Mouse (Mus musculus) macrophage (primary cell): ENCODE data around the gene Ank. TPM values are rescaled to one million over a fixed set of nuclear protein-coding genes. Genes with fewer than 3 reads are reported as not detected.

ENCODE experiments used
- H3K27ac ChIP-seq: fragments of 350-480 bp; formaldehyde crosslinking; 2 replicates; pipeline ENCODE4 v1.9.0; 2021
- H3K36me3 ChIP-seq: fragments of 350-480 bp; formaldehyde crosslinking; 2 replicates; pipeline ENCODE4 v1.9.0; 2021; ENCODE audit errors: inconsistent target
- H3K4me3 ChIP-seq: fragments of 350-480 bp; formaldehyde crosslinking; 2 replicates; pipeline ENCODE4 v1.9.0; 2021; ENCODE audit errors: inconsistent target
- H3K79me2 ChIP-seq: fragments of 350-480 bp; formaldehyde crosslinking; 2 replicates; pipeline ENCODE4 v1.9.0; 2021; ENCODE audit errors: inconsistent target
- WGBS: methylation state at CpG from one replicate; pipeline ENCODE4 v1.1.7; 2026; ENCODE audit warnings: inconsistent platforms; ENCODE audit not compliant: missing documents; 5-methylcytosine and 5-hydroxymethylcytosine counted together
- polyA plus RNA-seq: library from polyadenylated mRNA; stranded (reverse); fragments of 250-400 nt; gene quantifications from 3 replicates; pipeline ENCODE4 v1.2.4, GENCODE M21; 2018; ENCODE audit warnings: inconsistent platforms

Gene Ank
- polyA plus RNA-seq, 1 experiment from 2014 or later, result 22.5 TPM

GRCm38 (mm10) chr15:27618778-27619533, 152.5 kb downstream of the Ank start:
- WGBS, result 81% methylated on average over 6 of the region's 6 CpGs
- Histone ChIP-seq H3K27ac (peak overlapping the region; percentile 37), H3K4me3 (no peak overlapping the region), H3K36me3 (peaks cover 50% of the 10 kb centered on the region), H3K79me2 (peaks cover 95% of the 10 kb centered on the region)

GRCm38 (mm10) chr15:27619683-27620082, 153.2 kb downstream of the Ank start:
- Histone ChIP-seq H3K36me3 (peaks cover 43% of the 10 kb centered on the region), H3K79me2 (peaks cover 95% of the 10 kb centered on the region), H3K27ac (peak overlapping the region; percentile 22), H3K4me3 (no peak overlapping the region)
- 84% methylated on average over 3 of the region's 3 CpGs for WGBS

- WGBS, result 74% methylated on average over 6 of the region's 6 CpGs
- peaks cover 34% of the 10 kb centered on the region for H3K36me3 ChIP-seq
- H3K4me3 ChIP-seq, result no peak overlapping the region
Measured at GRCm38 (mm10) chr15:27620475-27621185, 154.2 kb downstream of the Ank start.

DNA sequence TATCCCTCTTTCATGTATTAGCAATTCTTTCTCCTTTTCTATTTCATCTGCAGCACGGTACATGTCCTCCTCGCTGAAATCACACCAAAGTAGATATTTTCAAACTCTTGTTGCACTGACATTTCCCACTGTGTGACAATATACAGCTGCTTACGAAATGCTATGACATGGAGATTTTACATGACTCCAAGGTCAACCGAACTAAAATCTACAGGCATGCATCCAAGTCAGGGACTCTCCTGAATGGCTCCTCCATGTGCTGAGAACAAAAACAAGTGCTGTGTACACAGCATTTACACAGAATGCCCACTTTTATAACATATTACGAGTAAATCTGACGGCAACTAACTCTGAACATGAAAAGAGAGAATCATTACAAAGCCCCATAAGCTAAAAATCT, 156.8 kb downstream of the Ank start:
- H3K27ac ChIP-seq, result no peak overlapping the region
- H3K36me3 ChIP-seq, result peaks cover 27% of the 10 kb centered on the region
- WGBS, result 90% methylated on average over 6 of the region's 6 CpGs
- H3K4me3 ChIP-seq, result no peak overlapping the region
- peaks cover 90% of the 10 kb centered on the region for H3K79me2 ChIP-seq

More at GRCm38 (mm10) chr15:27620475-27621185, 154.2 kb downstream of the Ank start:
- Histone ChIP-seq H3K79me2 (peaks cover 86% of the 10 kb centered on the region), H3K27ac (peak overlapping the region; percentile 31)

DNA sequence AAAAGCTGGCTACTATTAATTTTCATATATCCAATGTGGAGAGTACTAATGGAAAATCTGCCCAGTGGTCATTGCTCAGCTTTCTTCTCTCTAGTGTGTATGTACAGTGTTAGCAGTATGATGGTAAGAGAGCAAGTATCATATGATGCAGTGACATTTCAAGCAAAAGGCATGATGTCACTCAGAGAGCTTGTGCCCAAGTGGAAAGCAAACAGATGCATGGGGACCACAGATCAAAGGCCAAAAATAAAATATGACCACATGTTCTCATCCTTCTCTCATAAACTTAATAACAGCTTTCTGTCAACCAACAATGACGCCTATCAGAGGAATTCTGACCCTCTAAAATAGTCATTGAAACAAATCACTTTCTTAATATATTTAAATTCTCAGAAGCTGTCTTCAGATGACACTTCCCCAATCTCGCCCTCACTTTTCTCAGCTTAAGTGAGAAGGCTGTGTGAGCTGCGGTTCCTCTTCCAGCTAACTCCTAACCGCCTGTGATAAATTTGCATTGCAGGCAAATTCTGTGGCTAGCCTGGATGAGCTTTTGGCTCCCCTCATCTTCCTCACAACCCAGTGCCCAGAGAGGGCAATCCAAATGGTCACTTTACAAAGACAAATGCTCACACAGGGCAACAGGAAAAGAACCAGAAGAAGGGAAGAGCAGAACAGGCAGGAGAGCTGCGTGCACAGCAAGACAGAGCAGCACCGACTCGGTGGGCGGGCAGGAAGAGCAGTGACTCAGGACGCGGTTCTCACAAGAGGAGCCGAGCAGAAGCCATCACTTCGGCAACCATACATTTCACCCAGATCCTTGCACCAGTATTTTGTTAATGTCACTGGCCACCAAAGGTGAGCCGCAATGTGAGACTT, 158.8 kb downstream of the Ank start:
- Histone ChIP-seq H3K27ac (peak overlapping the region; percentile 90), H3K36me3 (peaks cover 11% of the 10 kb centered on the region; the same call in 1 of the 2 replicates), H3K79me2 (peaks cover 90% of the 10 kb centered on the region), H3K4me3 (no peak overlapping the region)
- WGBS, result 8% methylated on average over 13 of the region's 13 CpGs

DNA sequence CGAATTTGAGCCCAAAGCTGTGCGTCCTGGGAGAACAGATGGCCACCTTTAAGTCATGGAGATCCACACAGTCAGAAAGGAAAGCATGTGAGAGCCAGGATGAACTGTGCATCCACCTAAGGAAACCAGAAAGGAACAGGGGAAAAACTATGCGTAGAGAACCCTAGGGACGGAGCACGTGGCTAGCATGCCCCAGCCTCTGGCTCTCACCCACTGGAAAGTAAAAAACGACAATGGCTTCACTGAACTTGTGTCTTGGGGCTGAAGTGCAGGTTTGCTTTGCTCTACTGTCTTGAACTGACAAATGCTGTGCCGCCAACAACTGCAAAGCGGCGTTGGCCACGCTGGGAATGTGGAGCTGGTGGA, 159.4 kb downstream of the Ank start:
- H3K27ac ChIP-seq, result peak overlapping the region; percentile 90
- WGBS, result 75% methylated on average over 10 of the region's 10 CpGs
- H3K36me3 ChIP-seq, result peaks cover 11% of the 10 kb centered on the region; the same call in 1 of the 2 replicates
- H3K79me2 ChIP-seq, result peaks cover 83% of the 10 kb centered on the region
- H3K4me3 ChIP-seq, result no peak overlapping the region

- WGBS, result 100% methylated on average over 1 of the region's 1 CpGs
- peaks cover 79% of the 10 kb centered on the region for H3K79me2 ChIP-seq
- no peak overlapping the region for H3K4me3 ChIP-seq
- H3K27ac ChIP-seq, result peak overlapping the region; percentile 90
- peaks cover 11% of the 10 kb centered on the region; the same call in 1 of the 2 replicates for H3K36me3 ChIP-seq
Measured at GRCm38 (mm10) chr15:27626314-27626713, 159.8 kb downstream of the Ank start.

DNA sequence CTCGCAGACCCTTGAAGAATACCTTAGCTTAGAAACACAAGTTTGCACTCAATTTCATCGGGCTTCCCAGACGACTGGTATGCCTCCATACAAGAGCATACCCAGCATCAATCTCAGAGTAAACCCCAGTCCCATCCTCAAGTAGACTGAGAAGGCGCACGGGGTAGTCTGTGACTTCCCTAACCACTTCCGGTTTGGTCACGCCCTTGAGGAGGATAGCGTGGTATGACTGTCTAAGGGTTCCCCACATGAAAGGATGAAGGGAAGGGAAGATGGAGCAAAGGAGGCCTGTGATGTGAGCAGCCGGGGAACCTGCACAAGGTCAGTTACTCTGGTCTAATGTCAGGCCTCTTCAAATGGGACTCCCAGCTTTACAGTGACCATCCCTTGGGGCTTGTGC, 161.3 kb downstream of the Ank start:
- WGBS, result 31% methylated on average over 9 of the region's 9 CpGs
- peaks cover 64% of the 10 kb centered on the region for H3K79me2 ChIP-seq
- H3K27ac ChIP-seq, result peak overlapping the region; percentile 90
- H3K4me3 ChIP-seq, result no peak overlapping the region
- H3K36me3 ChIP-seq, result peaks cover 6% of the 10 kb centered on the region; the same call in 1 of the 2 replicates

DNA sequence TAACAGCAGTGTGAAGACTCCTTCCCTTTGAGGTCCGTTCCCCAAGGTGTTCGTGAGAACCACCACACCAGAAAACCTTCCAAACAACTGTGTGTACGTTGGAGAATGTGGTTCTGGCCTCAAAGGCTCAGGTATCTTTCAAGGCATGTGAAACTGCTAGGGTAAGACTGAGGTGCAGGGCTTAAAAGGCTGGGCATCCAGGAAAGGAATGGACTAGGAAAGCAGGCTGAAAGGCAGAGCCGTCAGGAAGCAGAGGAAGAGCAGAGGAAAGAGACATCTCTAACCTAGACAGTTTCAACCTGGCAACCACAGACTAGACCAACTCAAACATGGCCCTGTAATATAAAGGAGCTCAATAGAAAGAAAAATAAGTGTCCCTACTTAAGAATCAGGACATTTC, 162.6 kb downstream of the Ank start:
- 0 out of 2 replicates have a peak overlapping the region, but pooled peaks have one; percentile 65 for H3K27ac ChIP-seq
- peak overlapping the region; percentile 79 for H3K4me3 ChIP-seq
- 77% methylated on average over 3 of the region's 4 CpGs for WGBS
- no peaks in the 10 kb centered on the region for H3K36me3 ChIP-seq
- H3K79me2 ChIP-seq, result peaks cover 52% of the 10 kb centered on the region

- 1% methylated on average over 45 of the region's 53 CpGs for WGBS
- peak overlapping the region; percentile 65 for H3K27ac ChIP-seq
- H3K4me3 ChIP-seq, result peak overlapping the region; percentile 79
- peaks cover 45% of the 10 kb centered on the region for H3K79me2 ChIP-seq
- H3K36me3 ChIP-seq, result no peaks in the 10 kb centered on the region
Measured at GRCm38 (mm10) chr15:27629800-27630600, 163.5 kb downstream of the Ank start.

GRCm38 (mm10) chr15:27630601-27631383, 164.3 kb downstream of the Ank start, which contains the start of gene Otulin:
Gene Otulin (minus strand): TSS chr15:27630693.
- H3K4me3 ChIP-seq, result peak within 1 kb of the TSS; percentile 79
- peaks cover 45% of the 10 kb centered on the region for H3K79me2 ChIP-seq
- H3K27ac ChIP-seq, result peak within 1 kb of the TSS; percentile 65
- 12% methylated on average over 56 of the region's 56 CpGs for WGBS
- H3K36me3 ChIP-seq, result no peaks in the 10 kb centered on the region

- no peak overlapping the region for H3K27ac ChIP-seq
- peaks cover 10% of the 10 kb centered on the region for H3K79me2 ChIP-seq
- H3K36me3 ChIP-seq, result no peaks in the 10 kb centered on the region
- H3K4me3 ChIP-seq, result no peak overlapping the region
- WGBS, result 66% methylated on average over 8 of the region's 8 CpGs
Measured at GRCm38 (mm10) chr15:27633941-27634900, 167.7 kb downstream of the Ank start.
